Mouse (Mus musculus) small intestine, adult 2 months (tissue): ENCODE results near the gene Abhd5. TPM values are rescaled to one million over a fixed set of nuclear protein-coding genes. Genes with fewer than 3 reads are reported as not detected.

Source experiments
- H3K27ac ChIP-seq: fragments of 200-500 bp; 2 replicates; pipeline ENCODE4 v1.5.1; 2012; ENCODE audit warnings: low read depth, low read length, control low read depth, inconsistent platforms; ENCODE audit not compliant: insufficient read depth
- H3K27me3 ChIP-seq: fragments of 200-500 bp; 2 replicates; pipeline ENCODE4 v1.6.1; 2012; ENCODE audit warnings: mild to moderate bottlenecking, moderate library complexity, low read length, inconsistent platforms; ENCODE audit not compliant: control insufficient read depth, insufficient read depth
- H3K36me3 ChIP-seq: fragments of 200-500 bp; 2 replicates; pipeline ENCODE4 v1.6.1; 2012; ENCODE audit warnings: mild to moderate bottlenecking, low read length, control low read depth, inconsistent platforms; ENCODE audit not compliant: control insufficient read depth, insufficient read depth
- H3K4me1 ChIP-seq: fragments of 200-500 bp; 2 replicates; pipeline ENCODE4 v1.6.1; 2012; ENCODE audit warnings: low read length, inconsistent platforms, mixed read lengths; ENCODE audit not compliant: control insufficient read depth, insufficient read depth, insufficient read length
- H3K4me3 ChIP-seq: fragments of 200-500 bp; 2 replicates; pipeline ENCODE4 v1.5.1; 2012; ENCODE audit warnings: low read depth, mild to moderate bottlenecking, control low read depth, inconsistent platforms, low read length, moderate library complexity
- CTCF ChIP-seq: fragments of 200-500 bp; IDR thresholded peaks from 2 replicates; pipeline ENCODE4 v1.5.1; 2012; ENCODE audit warnings: low read depth, mild to moderate bottlenecking, control low read depth, inconsistent platforms, low read length, moderate library complexity, mixed read lengths; ENCODE audit not compliant: insufficient replicate concordance, insufficient read length; ENCODE audit errors: extremely low read depth
- POLR2A ChIP-seq: fragments of 200-500 bp; IDR thresholded peaks from 2 replicates; pipeline ENCODE4 v1.6.1; 2012; ENCODE audit warnings: low read depth, mild to moderate bottlenecking, control low read depth, inconsistent platforms, low read length, moderate library complexity
- WGBS: fragments of 180-500 bp; shearing (Covaris S2); methylation state at CpG from one replicate; pipeline ENCODE4 v1.1.7; 2018; 5-methylcytosine and 5-hydroxymethylcytosine counted together
- polyA plus RNA-seq: library from polyadenylated mRNA; depleted of rRNA; stranded (reverse); fragments of >200 nt; gene quantifications from 2 replicates; pipeline ENCODE4 v1.2.3, GENCODE M21; 2012

Gene Abhd5
- polyA plus RNA-seq, 1 experiment = 9.2 TPM

- Histone ChIP-seq H3K4me1 (peaks cover 6% of the 10 kb centered on the region; the same call in 1 of the 2 replicates), H3K36me3 (no peaks in the 10 kb centered on the region), H3K27ac (no peak overlapping the region), H3K27me3 (no peaks in the 10 kb centered on the region), H3K4me3 (no peak overlapping the region)
- WGBS = 85% methylated on average over 6 of the region's 6 CpGs
- TF ChIP-seq CTCF = no peak
- no peak for TF ChIP-seq POLR2A
These were observed 37.0 kb upstream of the Abhd5 start for GRCm38 (mm10) chr9:122314386-122314785.

DNA sequence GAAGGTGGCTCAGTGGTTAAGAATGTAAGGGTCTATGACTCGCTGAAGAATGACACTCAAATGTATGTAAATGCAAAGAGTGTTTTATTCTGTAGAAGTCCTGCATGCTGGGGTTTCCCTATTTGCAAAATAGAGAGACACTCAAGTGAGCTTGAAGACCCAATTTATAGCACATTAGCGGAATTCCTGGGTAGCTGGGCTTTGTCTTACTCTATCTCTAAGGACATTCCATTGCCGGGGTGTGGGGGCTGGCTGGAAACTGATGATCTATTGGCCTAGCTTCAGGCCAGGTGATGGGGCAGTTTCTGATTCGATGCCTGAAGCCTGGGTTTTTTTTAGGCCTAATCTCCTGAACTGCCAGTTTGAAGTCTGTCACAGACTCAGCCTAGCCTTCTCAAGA, 36.5 kb upstream of the Abhd5 start:
- TF ChIP-seq CTCF = no peak
- no peak for TF ChIP-seq POLR2A
- H3K4me3 ChIP-seq = no peak overlapping the region
- H3K4me1 ChIP-seq = peaks cover 6% of the 10 kb centered on the region; the same call in 1 of the 2 replicates
- H3K27me3 ChIP-seq = no peaks in the 10 kb centered on the region
- H3K27ac ChIP-seq = no peak overlapping the region
- 58% methylated on average over 4 of the region's 4 CpGs for WGBS
- H3K36me3 ChIP-seq = no peaks in the 10 kb centered on the region

DNA sequence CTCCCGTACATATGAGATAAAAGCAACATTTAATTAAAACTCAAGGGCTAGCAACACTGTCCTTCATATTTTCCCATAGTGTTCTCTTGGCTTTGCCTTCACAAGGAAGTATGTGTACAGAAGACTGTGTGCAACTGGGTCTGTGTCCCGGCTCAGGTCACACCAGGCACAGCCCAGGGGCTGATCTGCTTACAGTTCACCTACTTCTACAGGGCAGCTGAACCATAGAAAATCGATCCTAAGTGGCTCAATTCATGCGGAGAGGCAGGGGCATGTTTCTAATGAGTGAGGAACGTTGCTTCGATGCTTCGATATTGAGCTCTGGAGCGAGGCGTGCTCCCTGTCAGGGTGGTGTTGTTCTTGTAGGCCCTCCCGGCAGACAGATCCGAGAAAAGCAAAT, 35.9 kb upstream of the Abhd5 start:
- no peak overlapping the region for H3K4me3 ChIP-seq
- peaks cover 6% of the 10 kb centered on the region; the same call in 1 of the 2 replicates for H3K4me1 ChIP-seq
- WGBS = 87% methylated on average over 11 of the region's 11 CpGs
- H3K27ac ChIP-seq = no peak overlapping the region
- H3K36me3 ChIP-seq = no peaks in the 10 kb centered on the region
- H3K27me3 ChIP-seq = no peaks in the 10 kb centered on the region
- no peak for TF ChIP-seq CTCF
- TF ChIP-seq POLR2A = no peak

- no peaks in the 10 kb centered on the region for H3K27me3 ChIP-seq
- H3K4me1 ChIP-seq = peaks cover 2% of the 10 kb centered on the region; the same call in 1 of the 2 replicates
- 53% methylated on average over 7 of the region's 7 CpGs for WGBS
- no peak overlapping the region for H3K4me3 ChIP-seq
- no peaks in the 10 kb centered on the region for H3K36me3 ChIP-seq
- TF ChIP-seq POLR2A (no peak), CTCF (no peak)
- H3K27ac ChIP-seq = no peak overlapping the region
These were observed 34.8 kb upstream of the Abhd5 start for GRCm38 (mm10) chr9:122316562-122316961.

DNA sequence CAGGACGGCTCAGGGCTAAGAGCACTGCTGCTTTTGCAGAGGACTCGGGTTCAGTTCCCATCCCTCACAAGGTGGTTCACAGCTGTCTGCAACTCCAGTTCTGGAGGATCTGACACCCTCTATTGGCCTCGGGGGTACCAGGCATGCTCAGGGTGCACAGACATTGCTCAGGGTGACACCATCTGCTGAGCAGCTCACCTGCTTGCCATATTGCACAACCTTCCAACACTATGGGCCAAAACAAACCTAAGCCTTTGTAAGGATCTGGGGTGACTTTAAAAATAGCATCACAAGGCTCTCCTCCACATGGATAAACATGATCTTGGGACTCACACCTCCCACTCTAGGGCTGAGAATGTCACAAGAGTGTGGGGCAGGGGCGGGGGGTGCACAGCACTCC, 30.8 kb upstream of the Abhd5 start:
- no peaks in the 10 kb centered on the region for H3K36me3 ChIP-seq
- WGBS = 89% methylated on average over 4 of the region's 4 CpGs
- H3K27me3 ChIP-seq = no peaks in the 10 kb centered on the region
- H3K4me3 ChIP-seq = no peak overlapping the region
- H3K27ac ChIP-seq = no peak overlapping the region
- no peaks in the 10 kb centered on the region for H3K4me1 ChIP-seq
- TF ChIP-seq POLR2A (no peak), CTCF (no peak)

- Histone ChIP-seq H3K4me3 (no peak overlapping the region), H3K27ac (no peak overlapping the region), H3K36me3 (no peaks in the 10 kb centered on the region), H3K27me3 (no peaks in the 10 kb centered on the region), H3K4me1 (no peaks in the 10 kb centered on the region)
- WGBS = 64% methylated on average over 3 of the region's 3 CpGs
- TF ChIP-seq POLR2A (no peak), CTCF (no peak)
These were observed 29.1 kb upstream of the Abhd5 start for GRCm38 (mm10) chr9:122322356-122322755.

GRCm38 (mm10) chr9:122325996-122326395, 25.4 kb upstream of the Abhd5 start:
- Histone ChIP-seq H3K36me3 (no peaks in the 10 kb centered on the region), H3K27ac (no peak overlapping the region), H3K4me3 (no peak overlapping the region), H3K4me1 (no peaks in the 10 kb centered on the region), H3K27me3 (no peaks in the 10 kb centered on the region)
- WGBS = 93% methylated on average over 1 of the region's 1 CpGs
- TF ChIP-seq CTCF = no peak
- TF ChIP-seq POLR2A = no peak

DNA sequence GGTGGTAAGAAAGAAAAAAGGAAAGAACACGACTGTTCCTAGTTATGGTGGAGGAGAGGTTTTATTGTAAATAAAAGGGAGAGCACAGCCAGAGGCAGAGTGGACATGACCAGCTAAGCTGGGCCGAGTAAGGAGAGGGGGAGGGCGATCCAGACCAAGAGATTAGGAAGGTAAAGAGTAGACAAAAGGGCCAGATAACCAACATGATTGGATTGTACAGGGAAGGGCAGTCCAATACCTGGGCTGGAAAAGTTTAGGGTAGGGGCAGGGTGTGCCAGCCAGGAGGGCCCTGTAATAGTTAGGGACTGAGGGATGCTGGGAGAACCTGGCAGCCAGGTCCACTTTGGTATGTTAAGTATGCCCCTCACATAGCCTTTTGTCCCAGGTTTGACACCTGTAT, 23.2 kb upstream of the Abhd5 start:
- no peaks in the 10 kb centered on the region for H3K27me3 ChIP-seq
- no peaks in the 10 kb centered on the region for H3K4me1 ChIP-seq
- H3K36me3 ChIP-seq = no peaks in the 10 kb centered on the region
- TF ChIP-seq CTCF (no peak), POLR2A (no peak)
- WGBS = 36% methylated on average over 3 of the region's 3 CpGs
- no peak overlapping the region for H3K4me3 ChIP-seq
- H3K27ac ChIP-seq = no peak overlapping the region
